Mouse (Mus musculus) heart, adult 2 months (tissue): ENCODE data around the gene Eef2. TPM values are rescaled to one million over a fixed set of nuclear protein-coding genes. Genes with fewer than 3 reads are reported as not detected.

ENCODE experiments used
- DNase-seq, 2 experiments: peaks; one replicate each; pipeline ENCODE4 v3.0.0; 2021
- H3K27ac ChIP-seq: fragments of 200-600 bp; 2 replicates; pipeline ENCODE4 v1.8.1; 2022
- H3K27me3 ChIP-seq: fragments of 200-500 bp; 2 replicates; pipeline ENCODE4 v1.6.1; 2012; ENCODE audit warnings: mild to moderate bottlenecking, low read length, inconsistent platforms, mixed read lengths; ENCODE audit not compliant: control insufficient read depth, insufficient read depth
- H3K36me3 ChIP-seq: fragments of 200-500 bp; 2 replicates; pipeline ENCODE4 v1.6.1; 2012; ENCODE audit warnings: low read length, inconsistent platforms; ENCODE audit not compliant: control insufficient read depth, insufficient read depth
- H3K4me1 ChIP-seq: fragments of 200-500 bp; 2 replicates; pipeline ENCODE4 v1.6.1; 2011; ENCODE audit warnings: low read length; ENCODE audit not compliant: control insufficient read depth, insufficient read depth
- H3K4me3 ChIP-seq: fragments of 200-600 bp; 2 replicates; pipeline ENCODE4 v1.8.1; 2022
- H3K79me2 ChIP-seq: fragments of 200-500 bp; replicated peaks from 2 replicates; pipeline ENCODE4 v1.6.1; 2012; ENCODE audit warnings: mild to moderate bottlenecking, inconsistent platforms, low read length, moderate library complexity, mixed read lengths; ENCODE audit not compliant: control insufficient read depth, insufficient read depth
- H3K9ac ChIP-seq: fragments of 200-500 bp; 2 replicates; pipeline ENCODE4 v1.6.1; 2012; ENCODE audit warnings: low read depth, mild to moderate bottlenecking, control low read depth, inconsistent platforms, low read length, mixed read lengths
- CTCF ChIP-seq: fragments of 200-600 bp; IDR thresholded peaks from 2 replicates; pipeline ENCODE4 v1.8.1; 2022; ENCODE audit warnings: antibody characterized with exemption, mild to moderate bottlenecking, moderate library complexity
- EP300 ChIP-seq: fragments of 200-500 bp; IDR thresholded peaks from 2 replicates; pipeline ENCODE4 v1.6.1; 2011; ENCODE audit warnings: low read depth, low read length, control low read depth; ENCODE audit not compliant: insufficient read depth
- POLR2A ChIP-seq: fragments of 200-500 bp; IDR thresholded peaks from 2 replicates; pipeline ENCODE4 v1.6.1; 2011; ENCODE audit warnings: mild to moderate bottlenecking, low read depth, low read length, control low read depth; ENCODE audit not compliant: insufficient read depth
- WGBS: fragments of 180-500 bp; shearing (Covaris S2); methylation state at CpG from one replicate; pipeline ENCODE4 v1.1.7; 2018; 5-methylcytosine and 5-hydroxymethylcytosine counted together
- intact Hi-C: fragments of 180-260 bp; cut with DNase I; formaldehyde crosslinking; loops from one replicate; pipeline ENCODE4 v1.15.1; 2025
- polyA plus RNA-seq: library from polyadenylated mRNA; depleted of rRNA; stranded (reverse); fragments of >200 nt; gene quantifications from 2 replicates; pipeline ENCODE4 v1.2.3, GENCODE M21; 2012
- total RNA-seq, 2 experiments: library from RNA; stranded (reverse); gene quantifications; 2 replicates each; pipeline ENCODE4 v1.2.3; 2021

The Eef2 gene
- total and polyA plus RNA-seq, 3 experiments: 887 to 1,244 (median 1,027) TPM

- Histone ChIP-seq H3K79me2 (peaks cover 2% of the 10 kb centered on the region; the same call in 1 of the 2 replicates), H3K27me3 (no peaks in the 10 kb centered on the region), H3K4me1 (peaks cover 8% of the 10 kb centered on the region), H3K4me3 (peak within 1 kb of the TSS; percentile 69), H3K9ac (peak within 1 kb of the TSS; percentile 79), H3K27ac (peak within 1 kb of the TSS; percentile 95), H3K36me3 (no peaks in the 10 kb centered on the region)
- intact Hi-C loops: no loop called here
- no peak for TF ChIP-seq EP300
- no peak for TF ChIP-seq CTCF
- no peak for TF ChIP-seq POLR2A
- no peak for DNase-seq
- WGBS: 56% methylated on average over 5 of the region's 5 CpGs
Observed at GRCm38 (mm10) chr10:81183805-81184204, 7.4 kb downstream of the Eef2 start, which contains the start of gene 4930442H23Rik. 4930442H23Rik (minus strand) TSS chr10:81183849.

DNA sequence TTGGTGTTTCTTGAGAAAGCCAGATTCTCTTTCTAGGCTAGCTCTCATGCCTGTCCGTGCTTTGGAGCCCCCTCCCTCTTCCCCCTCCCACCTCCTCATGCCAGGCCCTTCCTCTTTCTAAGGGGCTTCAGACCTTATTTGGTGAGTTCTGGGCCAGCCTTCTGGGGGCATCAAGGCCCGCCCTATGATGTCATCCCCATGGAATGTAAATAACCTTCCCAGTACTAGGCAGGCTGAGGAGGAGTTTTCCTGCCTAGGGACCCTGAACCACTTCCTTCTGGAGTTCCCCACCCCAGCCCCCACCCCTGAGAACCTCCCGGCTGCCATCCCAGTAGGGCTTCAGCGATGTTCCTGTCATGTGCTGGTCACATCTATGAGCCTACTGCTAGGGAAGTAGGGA, 8.3 kb downstream of the Eef2 start:
- peaks cover 7% of the 10 kb centered on the region for H3K4me1 ChIP-seq
- H3K9ac ChIP-seq: no peak overlapping the region
- H3K27ac ChIP-seq: peak overlapping the region; percentile 15; the same call in 1 of the 2 replicates
- H3K79me2 ChIP-seq: 0 out of 2 replicates have a peak, but pooled peaks cover 2% of the 10 kb centered on the region
- no peak for DNase-seq
- no peaks in the 10 kb centered on the region for H3K27me3 ChIP-seq
- no peak overlapping the region for H3K4me3 ChIP-seq
- no peaks in the 10 kb centered on the region for H3K36me3 ChIP-seq
- intact Hi-C loops: no loop called here
- 15% methylated on average over 4 of the region's 4 CpGs for WGBS
- TF ChIP-seq CTCF: no peak
- TF ChIP-seq EP300: no peak
- no peak for TF ChIP-seq POLR2A

- Histone ChIP-seq H3K4me1 (peaks cover 7% of the 10 kb centered on the region), H3K9ac (no peak overlapping the region), H3K27ac (no peak overlapping the region), H3K36me3 (no peaks in the 10 kb centered on the region), H3K79me2 (0 out of 2 replicates have a peak, but pooled peaks cover 2% of the 10 kb centered on the region), H3K4me3 (no peak overlapping the region), H3K27me3 (no peaks in the 10 kb centered on the region)
- DNase-seq: no peak
- intact Hi-C loops: no loop called here
- WGBS: 92% methylated on average over 9 of the region's 9 CpGs
- TF ChIP-seq POLR2A: no peak
- TF ChIP-seq EP300: no peak
- no peak for TF ChIP-seq CTCF
Observed at GRCm38 (mm10) chr10:81187161-81187560, 10.7 kb downstream of the Eef2 start.

GRCm38 (mm10) chr10:81189821-81190220, 13.4 kb downstream of the Eef2 start:
- Histone ChIP-seq H3K4me3 (no peak overlapping the region), H3K27me3 (no peaks in the 10 kb centered on the region), H3K9ac (no peak overlapping the region), H3K27ac (no peak overlapping the region), H3K79me2 (0 out of 2 replicates have a peak, but pooled peaks cover 2% of the 10 kb centered on the region), H3K36me3 (no peaks in the 10 kb centered on the region), H3K4me1 (peaks cover 7% of the 10 kb centered on the region)
- TF ChIP-seq CTCF (no peak), POLR2A (no peak), EP300 (no peak)
- DNase-seq: no peak
- intact Hi-C loops: no loop called here
- 86% methylated on average over 26 of the region's 26 CpGs for WGBS

DNA sequence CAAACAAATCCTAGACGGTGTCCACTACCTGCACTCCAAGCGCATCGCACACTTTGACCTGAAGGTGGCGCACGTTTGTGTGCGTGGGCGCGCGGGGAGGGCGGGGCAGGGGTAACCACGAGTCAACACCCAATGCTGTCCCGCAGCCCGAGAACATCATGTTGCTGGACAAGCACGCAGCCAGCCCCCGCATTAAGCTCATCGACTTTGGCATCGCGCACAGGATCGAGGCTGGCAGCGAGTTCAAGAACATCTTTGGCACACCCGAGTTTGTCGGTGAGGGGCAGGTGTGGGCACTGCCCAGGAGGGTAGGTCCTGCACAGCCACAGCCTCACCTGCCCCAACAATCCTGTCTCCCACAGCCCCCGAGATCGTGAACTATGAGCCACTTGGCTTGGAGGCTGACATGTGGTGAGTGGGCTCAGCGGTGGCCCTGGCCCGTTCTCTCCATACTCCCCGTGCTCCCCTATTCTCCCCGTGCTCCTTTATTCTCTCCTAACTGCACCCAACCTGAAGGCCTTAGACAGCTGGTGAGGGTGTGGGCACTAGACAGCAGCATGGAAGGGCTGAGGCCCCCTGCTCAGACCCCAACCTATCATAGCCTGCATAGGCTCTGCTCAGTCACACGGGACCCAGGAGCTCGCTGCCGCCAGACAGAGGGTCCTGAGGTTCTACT, 13.9 kb downstream of the Eef2 start:
- H3K27me3 ChIP-seq: no peaks in the 10 kb centered on the region; the same call in 1 of the 2 replicates
- H3K36me3 ChIP-seq: no peaks in the 10 kb centered on the region
- H3K79me2 ChIP-seq: 0 out of 2 replicates have a peak, but pooled peaks cover 2% of the 10 kb centered on the region
- intact Hi-C loops: no loop called here
- no peak overlapping the region for H3K9ac ChIP-seq
- no peak overlapping the region for H3K4me3 ChIP-seq
- whole genome bisulfite sequencing: 67% methylated on average over 31 of the region's 31 CpGs
- peaks cover 5% of the 10 kb centered on the region for H3K4me1 ChIP-seq
- H3K27ac ChIP-seq: no peak overlapping the region; the same call in 1 of the 2 replicates
- peak in 1 of 2 experiments; percentile 32 for DNase-seq
- TF ChIP-seq EP300 (no peak), CTCF (peak; percentile 58), POLR2A (no peak)

DNA sequence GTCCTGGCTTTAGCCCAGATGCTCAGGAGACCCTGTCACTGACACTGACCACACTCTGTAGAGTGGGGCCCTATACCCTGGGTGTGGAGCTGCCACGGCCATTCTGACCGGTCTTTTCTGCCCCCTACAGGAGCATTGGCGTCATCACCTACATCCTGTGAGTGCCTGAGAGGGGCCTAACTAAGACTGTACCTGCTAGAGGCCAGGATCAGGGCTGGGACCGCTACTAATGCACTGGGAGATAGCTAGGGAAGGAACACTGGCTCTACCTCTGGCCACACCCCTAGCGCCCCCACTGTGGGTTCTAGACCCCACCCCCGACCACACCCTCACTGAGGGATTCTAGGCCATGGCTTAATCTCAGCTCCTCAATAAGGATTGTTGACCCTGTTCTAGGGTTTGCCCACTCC, 14.5 kb downstream of the Eef2 start:
- no peaks in the 10 kb centered on the region for H3K36me3 ChIP-seq
- peak overlapping the region; percentile 97 for H3K27ac ChIP-seq
- 0 out of 2 replicates have a peak, but pooled peaks cover 2% of the 10 kb centered on the region for H3K79me2 ChIP-seq
- WGBS: 35% methylated on average over 6 of the region's 6 CpGs
- no peaks in the 10 kb centered on the region; the same call in 1 of the 2 replicates for H3K27me3 ChIP-seq
- no peak overlapping the region for H3K4me3 ChIP-seq
- peaks cover 5% of the 10 kb centered on the region for H3K4me1 ChIP-seq
- DNase-seq: no peak
- H3K9ac ChIP-seq: no peak overlapping the region
- no peak for TF ChIP-seq POLR2A
- TF ChIP-seq EP300: no peak
- peak; percentile 44 for TF ChIP-seq CTCF
- intact Hi-C loops: no loop called here
